Mouse (Mus musculus) megakaryocyte-erythroid progenitor cell, adult 5-6 weeks (primary cell): ENCODE measurements around the gene Gm867. TPM values are rescaled to one million over a fixed set of nuclear protein-coding genes. Genes with fewer than 3 reads are reported as not detected.

Experiments used
- ATAC-seq: replicated peaks from 2 replicates; pipeline ENCODE4 v1.8.0; 2016; ENCODE audit warnings: mild to moderate bottlenecking, inconsistent platforms; ENCODE audit not compliant: severe bottlenecking, poor library complexity, low FRiP score, low TSS enrichment
- total RNA-seq, 2 experiments: library from RNA; stranded (forward) in 1 of 2; stranded (reverse) in 1 of 2; fragments of 200-1000, 215-1000 nt in 1 of 2; fragments of >200 nt in 1 of 2; fragmentation: Nextera tagmentation in 1 of 2; gene quantifications; 2 replicates each; pipeline ENCODE4 v1.2.3; 2014 to 2017

Gm867 gene
- total RNA-seq, 2 experiments from 2014 or later = 3.6 TPM; not detected in 1

- ATAC-seq = no peak
Measured at GRCm38 (mm10) chr10:75906882-75907281, 33.6 kb downstream of the Gm867 start.

GRCm38 (mm10) chr10:75904391-75904790 is 36.1 kb downstream of the Gm867 start:
- ATAC-seq = no peak

GRCm38 (mm10) chr10:75898846-75899245 is 41.6 kb downstream of the Gm867 start:
- no peak for ATAC-seq

GRCm38 (mm10) chr10:75898039-75898564 is 42.4 kb downstream of the Gm867 start:
- ATAC-seq = no peak

- ATAC-seq = no peak
Measured at GRCm38 (mm10) chr10:75897373-75897772, 43.1 kb downstream of the Gm867 start.

- no peak for ATAC-seq
Measured at GRCm38 (mm10) chr10:75896208-75896607, 44.3 kb downstream of the Gm867 start.

GRCm38 (mm10) chr10:75895730-75896129 is 44.7 kb downstream of the Gm867 start:
- no peak for ATAC-seq

- ATAC-seq = no peak
Measured at GRCm38 (mm10) chr10:75894601-75895000, 45.9 kb downstream of the Gm867 start.

- peak; percentile 99 for ATAC-seq
Measured at GRCm38 (mm10) chr10:75893089-75893750, 47.3 kb downstream of the Gm867 start, which contains the start of gene Derl3. TSS of gene Derl3 (plus strand) at chr10:75893413.

GRCm38 (mm10) chr10:75889406-75890153 is 50.9 kb downstream of the Gm867 start:
- no peak for ATAC-seq

Other genes with a start within 250 kb of the Gm867 start
- gene Cabin1, start 176.3 kb downstream of the Gm867 start, total RNA-seq (2014; fragmentation: Nextera tagmentation) = 71.3 and 96.2 TPM in 2 replicates
- gene Cabin1, start 176.3 kb downstream of the Gm867 start, total RNA-seq (2017) = 25.5 and 33.5 TPM in 2 replicates
- 41.3 and 45.6 TPM in 2 replicates for gene Ddt, start 167.3 kb downstream of the Gm867 start, total RNA-seq (2014; fragmentation: Nextera tagmentation)
- 39.1 and 49.7 TPM in 2 replicates for gene Ddt, start 167.3 kb downstream of the Gm867 start, total RNA-seq (2017)
- gene Gm20441, start 159.7 kb downstream of the Gm867 start, total RNA-seq (2014; fragmentation: Nextera tagmentation) = not detected in 2 replicates
- gene Gm20441, start 159.7 kb downstream of the Gm867 start, total RNA-seq (2017) = not detected in 2 replicates
- 2.0 and 2.7 TPM in 2 replicates for gene Gstt3, start 159.3 kb downstream of the Gm867 start, total RNA-seq (2014; fragmentation: Nextera tagmentation)
- 3.0 TPM in 1 of 2 replicates, not detected in the other for gene Gstt3, start 159.3 kb downstream of the Gm867 start, total RNA-seq (2017)
- gene Gstt1, start 142.1 kb downstream of the Gm867 start, total RNA-seq (2014; fragmentation: Nextera tagmentation) = 0.49 and 2.5 TPM in 2 replicates
- gene Gstt1, start 142.1 kb downstream of the Gm867 start, total RNA-seq (2017) = 1.4 and 2.1 TPM in 2 replicates
- gene Gstt4, start 118.1 kb downstream of the Gm867 start, total RNA-seq (2014; fragmentation: Nextera tagmentation) = not detected in 2 replicates
- gene Gstt4, start 118.1 kb downstream of the Gm867 start, total RNA-seq (2017) = 0.65 TPM in 1 of 2 replicates, not detected in the other
- 9.3 and 15.1 TPM in 2 replicates for gene Gstt2, start 103.2 kb downstream of the Gm867 start, total RNA-seq (2014; fragmentation: Nextera tagmentation)
- 10.0 and 24.9 TPM in 2 replicates for gene Gstt2, start 103.2 kb downstream of the Gm867 start, total RNA-seq (2017)
- gene Mif, start 80.4 kb downstream of the Gm867 start, total RNA-seq (2014; fragmentation: Nextera tagmentation) = 591 and 602 TPM in 2 replicates
- 419 and 579 TPM in 2 replicates for gene Mif, start 80.4 kb downstream of the Gm867 start, total RNA-seq (2017)
- gene Derl3, start 47.3 kb downstream of the Gm867 start, total RNA-seq (2014; fragmentation: Nextera tagmentation) = 1.7 TPM in 1 of 2 replicates, not detected in the other
- 0.69 TPM in 1 of 2 replicates, not detected in the other for gene Derl3, start 47.3 kb downstream of the Gm867 start, total RNA-seq (2017)
- gene Smarcb1, start 19.1 kb downstream of the Gm867 start, total RNA-seq (2014; fragmentation: Nextera tagmentation) = 98.4 and 103 TPM in 2 replicates
- gene Smarcb1, start 19.1 kb downstream of the Gm867 start, total RNA-seq (2017) = 54.5 and 69.3 TPM in 2 replicates
- 177 and 314 TPM in 2 replicates for gene Chchd10, start 7.5 kb downstream of the Gm867 start, total RNA-seq (2014; fragmentation: Nextera tagmentation)
- gene Chchd10, start 7.5 kb downstream of the Gm867 start, total RNA-seq (2017) = 74.0 and 119 TPM in 2 replicates
- gene Mmp11, start 4.2 kb downstream of the Gm867 start, total RNA-seq (2014; fragmentation: Nextera tagmentation) = 0.96 and 1.9 TPM in 2 replicates
- gene Mmp11, start 4.2 kb downstream of the Gm867 start, total RNA-seq (2017) = not detected in 2 replicates
- gene Vpreb3, start 2.4 kb upstream of the Gm867 start, total RNA-seq (2014; fragmentation: Nextera tagmentation) = 6.1 and 35.6 TPM in 2 replicates
- gene Vpreb3, start 2.4 kb upstream of the Gm867 start, total RNA-seq (2017) = not detected in 2 replicates
- 0.12 and 1.4 TPM in 2 replicates for gene Gm5134, start 13.8 kb upstream of the Gm867 start, total RNA-seq (2014; fragmentation: Nextera tagmentation)
- gene Gm5134, start 13.8 kb upstream of the Gm867 start, total RNA-seq (2017) = 0.38 TPM in 1 of 2 replicates, not detected in the other
- gene Zfp280b, start 92.0 kb upstream of the Gm867 start, total RNA-seq (2014; fragmentation: Nextera tagmentation) = 15.2 and 25.8 TPM in 2 replicates
- gene Zfp280b, start 92.0 kb upstream of the Gm867 start, total RNA-seq (2017) = 9.3 and 11.9 TPM in 2 replicates
- gene Slc5a4b, start 170.3 kb upstream of the Gm867 start, total RNA-seq (2014; fragmentation: Nextera tagmentation) = not detected in 2 replicates
- not detected in 2 replicates for gene Slc5a4b, start 170.3 kb upstream of the Gm867 start, total RNA-seq (2017)
- gene Slc5a4a, start 206.8 kb upstream of the Gm867 start, total RNA-seq (2014; fragmentation: Nextera tagmentation) = not detected in 2 replicates
- gene Slc5a4a, start 206.8 kb upstream of the Gm867 start, total RNA-seq (2017) = not detected in 2 replicates